Mouse (Mus musculus) layer of hippocampus, adult 2 months (tissue): ENCODE measurements at regions not wholly inside any gene's neighbourhood (a gene's known extent, or its start where the extent isn't known, plus 50 kb on each side); places are given as distances from the start of the nearest gene placed in this dataset.

Source experiments
- DNase-seq, 2 experiments: peaks; one replicate each; pipeline ENCODE4 v3.0.0; 2022; ENCODE audit warnings: low spot score in 2 of 2
- H3K27ac ChIP-seq: fragments of 200-600 bp; 2 replicates; pipeline ENCODE4 v1.8.1; 2022
- H3K4me3 ChIP-seq: fragments of 200-600 bp; 2 replicates; pipeline ENCODE4 v1.8.1; 2022; ENCODE audit warnings: mild to moderate bottlenecking
- CTCF ChIP-seq: fragments of 200-600 bp; conservative IDR thresholded peaks from 2 replicates; pipeline ENCODE4 v1.8.1; 2022; ENCODE audit warnings: antibody characterized with exemption, mild to moderate bottlenecking, moderate library complexity

GRCm38 (mm10) chrX:47229506-47229905 is 663.3 kb downstream of the Smarca1 start:
- H3K27ac ChIP-seq, result no peak overlapping the region
- TF ChIP-seq CTCF, result no peak
- H3K4me3 ChIP-seq, result no peak overlapping the region
- no peak for DNase-seq

GRCm38 (mm10) chrX:47182902-47183301 is 709.9 kb downstream of the Smarca1 start:
- no peak for TF ChIP-seq CTCF
- Histone ChIP-seq H3K27ac (no peak overlapping the region), H3K4me3 (no peak overlapping the region)
- no peak for DNase-seq

GRCm38 (mm10) chrX:47157742-47158141 is 735.0 kb downstream of the Smarca1 start:
- H3K4me3 ChIP-seq, result no peak overlapping the region
- TF ChIP-seq CTCF, result no peak
- no peak for DNase-seq
- no peak overlapping the region for H3K27ac ChIP-seq

- TF ChIP-seq CTCF, result no peak
- Histone ChIP-seq H3K4me3 (no peak overlapping the region), H3K27ac (no peak overlapping the region)
- peak in 1 of 2 experiments; percentile 1 for DNase-seq
Measured at GRCm38 (mm10) chrX:47124140-47124928, 768.4 kb downstream of the Smarca1 start.
